Mouse (Mus musculus) CH12.LX (cell line): ENCODE data around the gene F2r. TPM values are rescaled to one million over a fixed set of nuclear protein-coding genes. Genes with fewer than 3 reads are reported as not detected.

Experiments used
- DNase-seq: peaks from one replicate; pipeline ENCODE4 v3.0.0-alpha.2; 2013; ENCODE audit errors: extremely low read depth
- H3K27ac ChIP-seq: 2 replicates; pipeline ENCODE4 v1.5.1; 2012; ENCODE audit warnings: low read depth, mild to moderate bottlenecking, control low read depth, moderate library complexity; ENCODE audit not compliant: insufficient read depth
- H3K27me3 ChIP-seq: replicated peaks from 2 replicates; pipeline ENCODE3; 2012; ENCODE audit warnings: inconsistent platforms
- H3K36me3 ChIP-seq, 2 experiments: replicated peaks in 1 of 2; 2 replicates each; pipeline versions ENCODE3 to v1.6.1; 2012; ENCODE audit warnings: inconsistent platforms in 1 of 2, low read length in 1 of 2, mild to moderate bottlenecking in 1 of 2, mixed read lengths in 1 of 2, moderate library complexity in 1 of 2; ENCODE audit not compliant: control insufficient read depth in 1 of 2, insufficient read depth in 1 of 2
- H3K4me1 ChIP-seq, 2 experiments: 2 replicates each; pipeline ENCODE4 v1.6.1; 2012; ENCODE audit warnings: inconsistent platforms in 1 of 2, moderate library complexity in 1 of 2; ENCODE audit not compliant: insufficient read depth in 2 of 2, control insufficient read depth in 1 of 2
- H3K4me2 ChIP-seq: 2 replicates; pipeline ENCODE4 v1.6.1; 2012; ENCODE audit warnings: low read depth, mild to moderate bottlenecking, control low read depth; ENCODE audit not compliant: poor library complexity, insufficient read depth, severe bottlenecking
- H3K4me3 ChIP-seq, 3 experiments: fragments of 150-350 bp in 1 of 3; sonication (generic) in 1 of 3; replicated peaks in 1 of 3; 2 replicates each; pipeline versions ENCODE3 to v1.5.1; 2011 to 2012; ENCODE audit warnings: low read depth in 2 of 3, low read length in 2 of 3, mild to moderate bottlenecking in 2 of 3, moderate library complexity in 2 of 3, control low read depth in 1 of 3, improper control_type of control experiment in 1 of 3, inconsistent platforms in 1 of 3, mixed read lengths in 1 of 3; ENCODE audit not compliant: poor library complexity in 1 of 3
- H3K79me2 ChIP-seq: replicated peaks from 2 replicates; pipeline ENCODE4 v1.6.1; 2012; ENCODE audit warnings: mild to moderate bottlenecking, moderate library complexity; ENCODE audit not compliant: control insufficient read depth, poor library complexity, insufficient read depth, severe bottlenecking; ENCODE audit errors: extremely low read depth
- H3K9ac ChIP-seq: 2 replicates; pipeline ENCODE4 v1.6.1; 2012; ENCODE audit warnings: low read depth, mild to moderate bottlenecking, control low read depth, moderate library complexity; ENCODE audit not compliant: insufficient read depth
- H3K9me3 ChIP-seq: replicated peaks from 2 replicates; pipeline ENCODE3; 2012; ENCODE audit warnings: low read length, inconsistent platforms, mixed read lengths
- CTCF ChIP-seq, 2 experiments: IDR thresholded peaks in 1 of 2; conservative IDR thresholded peaks in 1 of 2; 2 replicates each; pipeline ENCODE4 v1.5.1; 2011 to 2012; ENCODE audit warnings: low read depth in 2 of 2, low read length in 2 of 2, improper control_type of control experiment in 1 of 2, inconsistent platforms in 1 of 2, mild to moderate bottlenecking in 1 of 2, moderate library complexity in 1 of 2
- E2F4 ChIP-seq: IDR thresholded peaks from 2 replicates; pipeline ENCODE4 v1.6.1; 2011; ENCODE audit warnings: low read depth, low read length, improper control_type of control experiment; ENCODE audit not compliant: insufficient replicate concordance
- ELF1 ChIP-seq: IDR thresholded peaks from 2 replicates; pipeline ENCODE4 v1.6.1; 2014; ENCODE audit warnings: low read depth, mild to moderate bottlenecking, inconsistent platforms, low read length, improper control_type of control experiment
- EP300 ChIP-seq: IDR thresholded peaks from 2 replicates; pipeline ENCODE4 v1.6.1; 2011; ENCODE audit warnings: low read length, improper control_type of control experiment
- ETS1 ChIP-seq: conservative IDR thresholded peaks from 2 replicates; pipeline ENCODE4 v1.6.1; 2012; ENCODE audit warnings: low read depth, mild to moderate bottlenecking, inconsistent platforms, low read length, improper control_type of control experiment, moderate library complexity
- GABPA ChIP-seq: IDR thresholded peaks from 2 replicates; pipeline ENCODE4 v1.6.1; 2012; ENCODE audit warnings: low read depth, low read length, improper control_type of control experiment, inconsistent platforms; ENCODE audit not compliant: insufficient replicate concordance
- HCFC1 ChIP-seq: IDR thresholded peaks from 2 replicates; pipeline ENCODE4 v1.6.1; 2012; ENCODE audit warnings: low read depth, mild to moderate bottlenecking, inconsistent platforms, low read length, improper control_type of control experiment
- IRF4 ChIP-seq: IDR thresholded peaks from 2 replicates; pipeline ENCODE4 v1.6.1; 2014; ENCODE audit warnings: low read depth, mild to moderate bottlenecking, inconsistent platforms, low read length, improper control_type of control experiment
- JUN ChIP-seq: IDR thresholded peaks from 2 replicates; pipeline ENCODE4 v1.6.1; 2011; ENCODE audit warnings: low read depth, mild to moderate bottlenecking, low read length, improper control_type of control experiment, moderate library complexity; ENCODE audit not compliant: insufficient read depth
- KAT2A ChIP-seq: IDR thresholded peaks from 2 replicates; pipeline ENCODE4 v1.6.1; 2012; ENCODE audit warnings: low read length, improper control_type of control experiment, inconsistent platforms; ENCODE audit not compliant: insufficient replicate concordance
- MAX ChIP-seq: IDR thresholded peaks from 2 replicates; pipeline ENCODE4 v1.6.1; 2011; ENCODE audit warnings: low read length, improper control_type of control experiment
- MEF2A ChIP-seq: IDR thresholded peaks from 2 replicates; pipeline ENCODE4 v1.6.1; 2014; ENCODE audit warnings: low read depth, mild to moderate bottlenecking, inconsistent platforms, low read length, improper control_type of control experiment, borderline replicate concordance
- MXI1 ChIP-seq: IDR thresholded peaks from 2 replicates; pipeline ENCODE4 v1.6.1; 2011; ENCODE audit warnings: mild to moderate bottlenecking, low read depth, low read length, improper control_type of control experiment
- NELFE ChIP-seq: IDR thresholded peaks from 2 replicates; pipeline ENCODE4 v1.6.1; 2011; ENCODE audit warnings: low read depth, low read length, improper control_type of control experiment
- NRF1 ChIP-seq: IDR thresholded peaks from 2 replicates; pipeline ENCODE4 v1.6.1; 2014; ENCODE audit warnings: low read depth, mild to moderate bottlenecking, inconsistent platforms, low read length, improper control_type of control experiment, moderate library complexity
- POLR2A ChIP-seq: IDR thresholded peaks from 2 replicates; pipeline ENCODE4 v1.6.1; 2011; ENCODE audit warnings: low read depth, mild to moderate bottlenecking, improper control_type of control experiment, low read length
- RAD21 ChIP-seq: IDR thresholded peaks from 2 replicates; pipeline ENCODE4 v1.6.1; 2011; ENCODE audit warnings: low read depth, mild to moderate bottlenecking, low read length, improper control_type of control experiment, moderate library complexity
- RCOR1 ChIP-seq: conservative IDR thresholded peaks from 2 replicates; pipeline ENCODE4 v1.6.1; 2012; ENCODE audit warnings: low read depth, mild to moderate bottlenecking, inconsistent platforms, low read length, improper control_type of control experiment
- TBP ChIP-seq: conservative IDR thresholded peaks from 2 replicates; pipeline ENCODE4 v1.6.1; 2011; ENCODE audit warnings: low read depth, low read length, improper control_type of control experiment
- TCF12 ChIP-seq: IDR thresholded peaks from 2 replicates; pipeline ENCODE4 v1.6.1; 2014; ENCODE audit warnings: low read depth, mild to moderate bottlenecking, inconsistent platforms, low read length, improper control_type of control experiment
- USF1 ChIP-seq: IDR thresholded peaks from 2 replicates; pipeline ENCODE4 v1.6.1; 2014; ENCODE audit warnings: low read depth, mild to moderate bottlenecking, inconsistent platforms, low read length, improper control_type of control experiment
- ZKSCAN1 ChIP-seq: IDR thresholded peaks from 2 replicates; pipeline ENCODE4 v1.6.1; 2012; ENCODE audit warnings: low read depth, inconsistent platforms, low read length, improper control_type of control experiment, borderline replicate concordance
- ZMIZ1 ChIP-seq: IDR thresholded peaks from 2 replicates; pipeline ENCODE4 v1.6.1; 2012; ENCODE audit warnings: low read depth, mild to moderate bottlenecking, inconsistent platforms, low read length, improper control_type of control experiment
- dilution Hi-C: fragments of 300-500 bp; cut with MboI; formaldehyde crosslinking; loops from 2 replicates; pipeline ENCODE4 v1.14.3; 2020; ENCODE audit warnings: low sequenced_read_pairs; ENCODE audit not compliant: extremely low pct_unique_long_range_greater_than_20kb, extremely low pct_ligation_motif_present
- in situ Hi-C: fragments of 300-500 bp; cut with MboI; formaldehyde crosslinking; loops from 3 replicates; pipeline ENCODE4 v1.14.3; 2019; ENCODE audit warnings: low sequenced_read_pairs, low pct_ligation_motif_present, low pct_unique_long_range_greater_than_20kb, mixed read lengths
- polyA plus RNA-seq: library from polyadenylated mRNA; unstranded; fragments of >175 nt; gene quantifications from 2 replicates; pipeline ENCODE4 v1.2.1, GENCODE M21; 2012; ENCODE audit warnings: low read depth; ENCODE audit not compliant: insufficient read length
- total RNA-seq, 2 experiments: library from RNA; depleted of rRNA; stranded (reverse); fragments of 300-350 nt in 1 of 2; fragments of >200 nt in 1 of 2; gene quantifications; 2 replicates each; pipeline ENCODE4 v1.2.3; 2012 to 2014

F2r gene
- total and polyA plus RNA-seq, 3 experiments: 0.17 to 0.30 (median 0.28) TPM

DNA sequence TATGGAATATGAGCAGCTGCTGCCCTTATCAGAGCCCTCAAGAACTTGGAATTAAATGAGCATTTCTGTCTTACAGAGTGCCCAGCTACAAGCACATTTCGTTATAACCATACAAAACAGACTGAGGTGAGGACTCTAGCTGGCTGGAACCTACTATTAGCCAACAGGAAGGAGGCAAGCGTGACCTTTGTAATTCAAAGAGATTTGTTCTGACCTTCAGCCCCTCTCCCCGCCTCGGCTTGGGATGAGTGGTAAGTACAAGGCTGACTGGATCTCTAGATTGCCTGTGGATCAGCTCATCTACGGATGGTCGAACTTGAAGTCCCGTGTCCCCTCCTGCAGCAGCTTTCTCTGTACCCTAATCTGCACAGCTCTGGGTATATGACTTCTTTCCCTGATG lies 8.4 kb upstream of the F2r start:
- H3K4me1 ChIP-seq: no peaks in the 10 kb centered on the region
- peaks cover 8% of the 10 kb centered on the region for H3K27me3 ChIP-seq
- no peak overlapping the region for H3K4me2 ChIP-seq
- H3K9ac ChIP-seq: no peak overlapping the region
- H3K79me2 ChIP-seq: no peaks in the 10 kb centered on the region
- H3K9me3 ChIP-seq: no peaks in the 10 kb centered on the region
- no peak overlapping the region for H3K27ac ChIP-seq
- dilution Hi-C loops (no loop called here), in situ Hi-C loops (no loop called here)
- no peak for DNase-seq
- no peaks in the 10 kb centered on the region for H3K36me3 ChIP-seq
- H3K4me3 ChIP-seq: no peak overlapping the region
- TF ChIP-seq RCOR1 (no peak), POLR2A (no peak), ZKSCAN1 (no peak), USF1 (no peak), MEF2A (no peak), ZMIZ1 (no peak), GABPA (no peak), CTCF (conservative IDR thresholded peaks at IDR 0.05 in 1 of 2, IDR thresholded peaks at IDR 0.05 in 1 of 2; ENCODE audit: low read depth in 2 of 2, low read length in 2 of 2) (no peak), NRF1 (no peak), KAT2A (no peak), IRF4 (no peak), HCFC1 (no peak), MAX (no peak), ELF1 (no peak)

DNA sequence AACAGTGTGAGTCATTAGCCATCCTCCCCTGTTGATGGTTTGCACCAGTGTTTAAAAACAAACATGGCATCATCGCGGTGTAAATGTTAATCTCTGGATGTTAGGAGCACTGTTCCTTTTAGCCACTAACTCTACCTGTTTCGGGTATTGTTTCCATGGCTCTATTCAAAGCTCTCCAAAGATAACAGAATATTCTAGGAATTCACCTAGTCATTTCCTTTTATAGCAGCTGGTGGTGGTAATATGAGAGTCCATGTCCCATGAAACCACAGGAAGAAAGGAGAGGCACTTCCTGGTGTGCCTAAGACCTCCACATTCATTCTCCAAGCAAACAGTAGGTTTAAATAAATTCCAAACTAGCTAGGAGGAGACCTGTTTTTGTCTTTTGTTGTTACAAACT lies 4.8 kb upstream of the F2r start:
- no peaks in the 10 kb centered on the region for H3K79me2 ChIP-seq
- DNase-seq: no peak
- TF ChIP-seq RAD21: no peak
- no peak for TF ChIP-seq JUN
- TF ChIP-seq POLR2A: no peak
- TF ChIP-seq ZMIZ1: no peak
- no peak for TF ChIP-seq TBP
- no peak for TF ChIP-seq ETS1
- TF ChIP-seq EP300: no peak
- TF ChIP-seq GABPA: no peak
- TF ChIP-seq TCF12: no peak
- TF ChIP-seq HCFC1: no peak
- no peak for TF ChIP-seq E2F4
- no peak for TF ChIP-seq MXI1
- no peak for TF ChIP-seq NELFE
- no peak for TF ChIP-seq KAT2A
- no peak for TF ChIP-seq NRF1
- H3K4me1 ChIP-seq: peaks cover 0 to 2% of the 10 kb centered on the region in 2 experiments; a peak in 2 of 4 replicates
- H3K36me3 ChIP-seq: no peaks in the 10 kb centered on the region
- H3K27ac ChIP-seq: no peak overlapping the region
- dilution Hi-C loops (no loop called here), in situ Hi-C loops (no loop called here)
- H3K4me3 ChIP-seq: no peak overlapping the region
- H3K4me2 ChIP-seq: no peak overlapping the region
- peaks cover 33% of the 10 kb centered on the region for H3K27me3 ChIP-seq
- H3K9ac ChIP-seq: no peak overlapping the region
- no peaks in the 10 kb centered on the region for H3K9me3 ChIP-seq
